Mouse (Mus musculus) myocyte (in vitro differentiated cells): ENCODE data around the gene Pola2.

Experiments used
- MYOG ChIP-seq, 3 experiments: IDR thresholded peaks; one replicate each; pipeline ENCODE4 v1.6.1; 2011; ENCODE audit warnings: control low read depth in 2 of 3, low read depth in 2 of 3, mild to moderate bottlenecking in 2 of 3; ENCODE audit not compliant: insufficient read length in 2 of 3, control insufficient read depth in 1 of 3, insufficient read depth in 1 of 3
- POLR2A ChIP-seq: IDR thresholded peaks from one replicate; pipeline ENCODE4 v1.6.1; 2011; ENCODE audit warnings: low read depth, mild to moderate bottlenecking, control low read depth, moderate library complexity; ENCODE audit not compliant: insufficient read length
- POLR2AphosphoS2 ChIP-seq: IDR thresholded peaks from one replicate; pipeline ENCODE4 v1.6.1; 2011; ENCODE audit warnings: low read depth, control low read depth; ENCODE audit not compliant: insufficient read length
- USF1 ChIP-seq: IDR thresholded peaks from one replicate; pipeline ENCODE4 v1.6.1; 2011; ENCODE audit warnings: low read depth, mild to moderate bottlenecking, control low read depth, moderate library complexity

DNA sequence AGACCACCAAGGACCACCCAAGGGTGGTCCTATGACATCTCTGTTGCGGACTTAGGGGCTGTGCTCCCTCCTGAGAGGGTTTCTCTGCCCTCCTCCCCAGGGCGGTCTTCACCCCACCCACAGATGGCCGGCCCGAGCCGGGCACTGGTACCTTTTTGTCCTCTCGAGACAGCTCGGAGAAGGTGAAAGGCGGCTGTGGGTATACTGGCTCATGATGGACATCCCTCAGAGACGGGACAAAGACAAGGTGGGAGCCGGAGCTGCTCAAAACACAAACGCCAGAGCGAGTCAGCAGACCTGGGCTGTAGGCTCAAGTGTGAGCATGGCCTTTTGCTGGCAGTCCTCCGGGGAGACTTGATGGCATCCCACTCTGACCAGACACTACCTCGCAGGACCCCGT, 20.6 kb downstream of the Pola2 start:
- TF ChIP-seq POLR2AphosphoS2 (no peak), POLR2A (no peak), USF1 (no peak), MYOG (IDR thresholded peaks at IDR 0.05; ENCODE audit: control insufficient read depth in 1 of 3, insufficient read depth in 1 of 3, insufficient read length in 2 of 3, low read depth in 2 of 3) (no peak)
